Mouse (Mus musculus): ENCODE data around the gene Lingo3.
"Not testable (repeated sequence)": the region's sequence is repeated elsewhere in the genome, so short reads cannot be mapped to it uniquely, and the experiment has no call there.

Gene Lingo3

GRCm38 (mm10) chr10:80819406-80819805 is 24.4 kb downstream of the Lingo3 start:
- DNase-seq (ENCODE audit: low read depth) = no peak

- no peak for DNase-seq (ENCODE audit: low read depth)
Observed at GRCm38 (mm10) chr10:80818599-80819281, 25.1 kb downstream of the Lingo3 start.

- not testable (repeated sequence) for DNase-seq (ENCODE audit: low read depth)
Observed at GRCm38 (mm10) chr10:80817955-80818354, 25.9 kb downstream of the Lingo3 start.

GRCm38 (mm10) chr10:80817164-80817563 is 26.7 kb downstream of the Lingo3 start:
- no peak for DNase-seq (ENCODE audit: low read depth)

- not testable (repeated sequence) for DNase-seq (ENCODE audit: low read depth)
Observed at GRCm38 (mm10) chr10:80816303-80816702, 27.5 kb downstream of the Lingo3 start.

GRCm38 (mm10) chr10:80814800-80815199 is 29.0 kb downstream of the Lingo3 start:
- no peak for DNase-seq (ENCODE audit: low read depth)

- no peak for DNase-seq (ENCODE audit: low read depth)
Observed at GRCm38 (mm10) chr10:80813366-80813765, 30.5 kb downstream of the Lingo3 start, which contains the start of gene Jsrp1. Gene Jsrp1 (minus strand): TSS chr10:80813498.

GRCm38 (mm10) chr10:80812391-80813041 is 31.3 kb downstream of the Lingo3 start:
- no peak for DNase-seq (ENCODE audit: low read depth)

- DNase-seq (ENCODE audit: low read depth) = no peak
Observed at GRCm38 (mm10) chr10:80810084-80810483, 33.8 kb downstream of the Lingo3 start.

- DNase-seq (ENCODE audit: low read depth) = no peak
Observed at GRCm38 (mm10) chr10:80808985-80809632, 34.7 kb downstream of the Lingo3 start.

GRCm38 (mm10) chr10:80808099-80808984 is 35.5 kb downstream of the Lingo3 start:
- no peak for DNase-seq (ENCODE audit: low read depth)

GRCm38 (mm10) chr10:80807057-80807627 is 36.7 kb downstream of the Lingo3 start:
- no peak for DNase-seq (ENCODE audit: low read depth)

GRCm38 (mm10) chr10:80806341-80807056 is 37.3 kb downstream of the Lingo3 start:
- DNase-seq (ENCODE audit: low read depth) = no peak

GRCm38 (mm10) chr10:80805925-80806324 is 37.9 kb downstream of the Lingo3 start:
- DNase-seq (ENCODE audit: low read depth) = no peak

- DNase-seq (ENCODE audit: low read depth) = no peak
Observed at GRCm38 (mm10) chr10:80805322-80805721, 38.5 kb downstream of the Lingo3 start.

- DNase-seq (ENCODE audit: low read depth) = no peak
Observed at GRCm38 (mm10) chr10:80804916-80805315, 38.9 kb downstream of the Lingo3 start, which contains the start of gene Amh. Gene Amh (plus strand): TSS chr10:80805243.

- no peak for DNase-seq (ENCODE audit: low read depth)
Observed at GRCm38 (mm10) chr10:80804340-80804739, 39.5 kb downstream of the Lingo3 start.

- no peak for DNase-seq (ENCODE audit: low read depth)
Observed at GRCm38 (mm10) chr10:80802996-80803395, 40.8 kb downstream of the Lingo3 start.

- DNase-seq (ENCODE audit: low read depth) = no peak
Observed at GRCm38 (mm10) chr10:80802204-80802912, 41.5 kb downstream of the Lingo3 start.

GRCm38 (mm10) chr10:80799070-80799566 is 44.7 kb downstream of the Lingo3 start:
- no peak for DNase-seq (ENCODE audit: low read depth)

Measured in fibroblast of lung, adult 2 months (primary cell).